Mouse (Mus musculus): Measurements from ENCODE around the gene Pvr. TPM values are rescaled to one million over a fixed set of nuclear protein-coding genes. Genes with fewer than 3 reads are reported as not detected.

Gene Pvr
- polyA plus RNA-seq, 1 experiment from 2014 or later = 10.8 TPM

DNA sequence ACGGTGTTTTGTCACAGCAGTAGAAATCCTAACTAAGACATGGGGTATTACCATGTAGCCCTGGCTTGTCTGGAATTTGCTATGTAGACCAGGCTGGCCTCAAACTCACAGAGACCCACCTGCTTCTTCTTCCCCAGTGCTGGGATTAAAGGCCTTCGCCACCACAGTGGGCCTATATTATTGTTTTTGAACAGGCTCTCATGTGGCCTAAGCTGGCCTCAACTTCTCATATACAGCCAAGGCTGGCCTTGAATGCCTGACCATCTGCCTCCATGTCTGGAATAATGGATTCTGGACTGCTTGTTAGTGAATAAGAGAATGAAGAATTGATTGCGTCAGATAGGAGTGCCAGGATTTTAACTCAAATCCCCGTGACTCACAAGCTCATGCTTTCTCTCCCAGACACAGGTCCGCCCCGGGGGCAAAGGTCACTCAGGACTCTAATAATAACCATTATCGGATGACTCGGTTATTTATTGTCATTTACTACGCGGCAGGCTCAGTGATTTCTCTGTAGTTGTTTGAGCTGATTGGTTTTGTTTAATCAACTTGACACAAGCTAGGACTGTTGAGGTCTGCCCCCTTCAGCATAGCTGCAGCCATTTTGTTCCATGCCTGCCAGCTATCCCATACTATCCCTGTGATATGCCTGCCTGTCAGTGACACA is 31.5 kb upstream of the Pvr start:
- whole genome bisulfite sequencing = 73% methylated on average over 10 of the region's 10 CpGs
- Histone ChIP-seq H3K9ac (ENCODE audit: low read depth, low read length) (no peak overlapping the region), H3K27me3 (ENCODE audit: control insufficient read depth, insufficient read depth, low read length) (no peaks in the 10 kb centered on the region), H3K4me2 (replicated peaks; ENCODE audit: low read depth, low read length) (no peak overlapping the region), H3K27ac (ENCODE audit: low read depth, low read length) (no peak overlapping the region), H3K36me3 (ENCODE audit: control insufficient read depth, insufficient read depth, low read length) (no peaks in the 10 kb centered on the region), H3K4me1 (ENCODE audit: control insufficient read depth, insufficient read depth, low read length) (0 out of 2 replicates have a peak, but pooled peaks cover 5% of the 10 kb centered on the region), H3K4me3 (ENCODE audit: low read length) (no peak overlapping the region), H3K9me3 (ENCODE audit: control insufficient read depth, low read length) (no peaks in the 10 kb centered on the region)
- no peak for ATAC-seq (ENCODE audit: low FRiP score, low TSS enrichment)

DNA sequence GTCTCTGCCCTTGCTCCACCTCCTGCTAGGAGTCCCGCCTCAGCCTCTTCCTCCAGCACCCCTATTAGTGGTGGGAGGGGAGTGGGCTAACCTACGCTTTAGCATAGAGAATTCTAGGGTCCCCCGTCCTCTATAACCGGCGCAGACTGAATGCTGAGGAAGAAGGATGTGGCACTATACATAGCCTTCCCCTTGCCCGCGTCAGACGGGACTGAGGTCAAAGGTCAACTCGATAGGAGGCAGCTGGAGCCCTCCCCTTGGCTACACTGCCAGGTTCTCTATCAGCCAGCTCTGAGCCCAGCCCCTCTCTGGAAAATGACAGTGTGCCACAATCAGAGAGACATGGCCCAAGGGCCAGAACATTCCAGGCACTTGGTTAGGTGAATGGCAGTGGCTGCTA is 29.6 kb upstream of the Pvr start, which contains the start of gene Igsf23:
TSS of gene Igsf23 (minus strand) at position 168 of the 400 bp plus-strand sequence.
- H3K9ac ChIP-seq (ENCODE audit: low read depth, low read length) = no peak within 1 kb of the TSS
- no peaks in the 10 kb centered on the region for H3K9me3 ChIP-seq (ENCODE audit: control insufficient read depth, low read length)
- H3K4me1 ChIP-seq (ENCODE audit: control insufficient read depth, insufficient read depth, low read length) = 0 out of 2 replicates have a peak, but pooled peaks cover 5% of the 10 kb centered on the region
- H3K36me3 ChIP-seq (ENCODE audit: control insufficient read depth, insufficient read depth, low read length) = no peaks in the 10 kb centered on the region
- H3K4me2 ChIP-seq (replicated peaks; ENCODE audit: low read depth, low read length) = no peak within 1 kb of the TSS
- no peak for ATAC-seq (ENCODE audit: low FRiP score, low TSS enrichment)
- no peak within 1 kb of the TSS for H3K4me3 ChIP-seq (ENCODE audit: low read length)
- H3K27ac ChIP-seq (ENCODE audit: low read depth, low read length) = no peak within 1 kb of the TSS
- H3K27me3 ChIP-seq (ENCODE audit: control insufficient read depth, insufficient read depth, low read length) = no peaks in the 10 kb centered on the region
- 52% methylated on average over 9 of the region's 9 CpGs for WGBS

DNA sequence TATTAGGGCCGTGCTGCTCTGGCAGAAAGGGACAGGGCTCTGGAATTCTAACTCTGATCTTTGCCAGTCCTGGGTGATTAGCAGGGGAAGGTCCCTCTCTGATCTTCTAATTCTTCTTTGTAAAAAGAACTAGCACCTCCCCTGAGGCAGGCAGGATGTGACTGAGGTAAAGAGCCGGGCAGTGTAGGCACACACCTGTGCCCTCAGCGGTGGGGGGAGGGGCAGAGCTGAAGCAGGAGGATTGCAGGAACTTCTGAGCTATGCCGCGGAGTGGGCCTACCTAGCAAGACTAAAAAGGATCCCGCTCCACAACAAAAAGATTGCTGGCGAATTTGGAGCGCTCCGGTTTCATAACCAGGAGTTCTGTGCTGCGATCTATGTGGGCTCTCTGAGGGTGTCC is 29.0 kb upstream of the Pvr start:
- H3K9me3 ChIP-seq (ENCODE audit: control insufficient read depth, low read length) = no peaks in the 10 kb centered on the region
- H3K4me2 ChIP-seq (replicated peaks; ENCODE audit: low read depth, low read length) = no peak overlapping the region
- no peaks in the 10 kb centered on the region for H3K36me3 ChIP-seq (ENCODE audit: control insufficient read depth, insufficient read depth, low read length)
- 0 out of 2 replicates have a peak, but pooled peaks cover 5% of the 10 kb centered on the region for H3K4me1 ChIP-seq (ENCODE audit: control insufficient read depth, insufficient read depth, low read length)
- 47% methylated on average over 10 of the region's 10 CpGs for WGBS
- no peak overlapping the region for H3K27ac ChIP-seq (ENCODE audit: low read depth, low read length)
- no peaks in the 10 kb centered on the region for H3K27me3 ChIP-seq (ENCODE audit: control insufficient read depth, insufficient read depth, low read length)
- ATAC-seq (ENCODE audit: low FRiP score, low TSS enrichment) = no peak
- H3K4me3 ChIP-seq (ENCODE audit: low read length) = no peak overlapping the region
- H3K9ac ChIP-seq (ENCODE audit: low read depth, low read length) = no peak overlapping the region

GRCm38 (mm10) chr7:19948956-19949355 is 28.0 kb upstream of the Pvr start:
- Histone ChIP-seq H3K9ac (ENCODE audit: low read depth, low read length) (no peak overlapping the region), H3K27me3 (ENCODE audit: control insufficient read depth, insufficient read depth, low read length) (no peaks in the 10 kb centered on the region), H3K9me3 (ENCODE audit: control insufficient read depth, low read length) (no peaks in the 10 kb centered on the region), H3K4me1 (ENCODE audit: control insufficient read depth, insufficient read depth, low read length) (0 out of 2 replicates have a peak, but pooled peaks cover 5% of the 10 kb centered on the region), H3K4me3 (ENCODE audit: low read length) (no peak overlapping the region), H3K27ac (ENCODE audit: low read depth, low read length) (no peak overlapping the region), H3K4me2 (replicated peaks; ENCODE audit: low read depth, low read length) (no peak overlapping the region), H3K36me3 (ENCODE audit: control insufficient read depth, insufficient read depth, low read length) (no peaks in the 10 kb centered on the region)
- no peak for ATAC-seq (ENCODE audit: low FRiP score, low TSS enrichment)
- 79% methylated on average over 12 of the region's 12 CpGs for WGBS

DNA sequence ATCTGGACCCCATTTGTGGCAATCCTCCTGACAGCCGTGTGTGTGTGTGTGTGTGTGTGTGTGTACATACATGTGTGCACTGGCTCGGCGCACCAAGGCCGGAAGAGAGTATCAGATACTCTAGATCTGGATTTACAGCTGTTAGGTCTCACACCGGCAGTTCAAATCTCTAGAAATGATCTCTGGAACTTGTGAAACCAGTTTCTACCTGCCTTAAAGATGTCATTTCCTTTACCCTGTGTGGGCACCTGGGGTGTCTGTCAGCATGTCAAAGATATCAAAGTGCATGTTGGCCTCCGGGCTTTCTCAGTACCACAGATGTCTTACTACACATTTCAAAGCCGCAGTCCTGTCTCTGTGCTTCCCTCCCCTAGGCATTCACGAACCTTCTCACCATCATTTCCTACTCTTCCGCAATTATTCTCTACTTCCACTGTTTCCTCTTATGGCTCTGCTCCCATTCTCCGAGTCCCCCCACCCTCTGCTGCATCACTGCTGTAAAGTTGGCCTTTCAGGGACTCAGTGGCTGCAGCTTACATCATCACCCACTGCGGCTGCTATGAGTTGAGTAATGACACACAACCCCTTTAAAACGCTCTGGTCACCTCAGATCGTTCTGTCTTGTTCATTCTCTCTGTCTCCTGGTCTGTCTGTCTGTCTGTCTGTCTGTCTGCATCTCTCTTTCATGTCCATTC is 25.0 kb upstream of the Pvr start:
- 80% methylated on average over 13 of the region's 13 CpGs for WGBS
- no peak overlapping the region for H3K9ac ChIP-seq (ENCODE audit: low read depth, low read length)
- H3K4me2 ChIP-seq (replicated peaks; ENCODE audit: low read depth, low read length) = no peak overlapping the region
- H3K4me1 ChIP-seq (ENCODE audit: control insufficient read depth, insufficient read depth, low read length) = no peaks in the 10 kb centered on the region
- H3K4me3 ChIP-seq (ENCODE audit: low read length) = no peak overlapping the region
- no peaks in the 10 kb centered on the region for H3K36me3 ChIP-seq (ENCODE audit: control insufficient read depth, insufficient read depth, low read length)
- no peak for ATAC-seq (ENCODE audit: low FRiP score, low TSS enrichment)
- H3K27ac ChIP-seq (ENCODE audit: low read depth, low read length) = no peak overlapping the region
- H3K9me3 ChIP-seq (ENCODE audit: control insufficient read depth, low read length) = no peaks in the 10 kb centered on the region
- H3K27me3 ChIP-seq (ENCODE audit: control insufficient read depth, insufficient read depth, low read length) = no peaks in the 10 kb centered on the region

DNA sequence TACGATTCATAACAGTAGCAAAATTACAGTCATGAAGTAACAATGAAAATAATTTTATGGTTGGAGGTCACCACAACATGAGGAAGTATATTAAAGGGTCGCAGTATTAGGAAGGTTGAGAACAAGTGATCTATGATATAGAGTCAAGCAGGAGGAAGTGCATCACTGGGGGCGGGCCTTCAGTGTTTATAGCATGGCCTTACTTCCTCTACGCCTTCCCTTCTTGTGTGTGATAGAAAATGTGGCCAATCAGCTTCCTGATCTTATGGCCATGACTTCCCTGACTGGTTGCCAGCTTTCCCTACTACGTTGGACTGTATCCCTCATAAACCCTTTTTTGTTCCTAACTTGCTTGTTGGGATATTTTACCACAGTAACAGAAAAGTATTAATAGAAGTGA is 24.2 kb upstream of the Pvr start:
- 87% methylated on average over 5 of the region's 5 CpGs for WGBS
- no peaks in the 10 kb centered on the region for H3K9me3 ChIP-seq (ENCODE audit: control insufficient read depth, low read length)
- ATAC-seq (ENCODE audit: low FRiP score, low TSS enrichment) = no peak

GRCm38 (mm10) chr7:19944709-19945108 is 23.7 kb upstream of the Pvr start:
- ATAC-seq (ENCODE audit: low FRiP score, low TSS enrichment) = no peak
- Histone ChIP-seq H3K27me3 (ENCODE audit: control insufficient read depth, insufficient read depth, low read length) (no peaks in the 10 kb centered on the region), H3K4me2 (replicated peaks; ENCODE audit: low read depth, low read length) (no peak overlapping the region), H3K4me3 (ENCODE audit: low read length) (no peak overlapping the region), H3K9me3 (ENCODE audit: control insufficient read depth, low read length) (no peaks in the 10 kb centered on the region), H3K4me1 (ENCODE audit: control insufficient read depth, insufficient read depth, low read length) (no peaks in the 10 kb centered on the region), H3K9ac (ENCODE audit: low read depth, low read length) (no peak overlapping the region), H3K36me3 (ENCODE audit: control insufficient read depth, insufficient read depth, low read length) (no peaks in the 10 kb centered on the region), H3K27ac (ENCODE audit: low read depth, low read length) (no peak overlapping the region)
- 91% methylated on average over 8 of the region's 8 CpGs for WGBS

More for the DNA sequence above, 24.2 kb upstream of the Pvr start:
- H3K4me1 ChIP-seq (ENCODE audit: control insufficient read depth, insufficient read depth, low read length) = no peaks in the 10 kb centered on the region
- H3K4me2 ChIP-seq (replicated peaks; ENCODE audit: low read depth, low read length) = no peak overlapping the region
- no peak overlapping the region for H3K4me3 ChIP-seq (ENCODE audit: low read length)
- no peak overlapping the region for H3K27ac ChIP-seq (ENCODE audit: low read depth, low read length)
- no peaks in the 10 kb centered on the region for H3K27me3 ChIP-seq (ENCODE audit: control insufficient read depth, insufficient read depth, low read length)
- no peak overlapping the region for H3K9ac ChIP-seq (ENCODE audit: low read depth, low read length)
- no peaks in the 10 kb centered on the region for H3K36me3 ChIP-seq (ENCODE audit: control insufficient read depth, insufficient read depth, low read length)

- Histone ChIP-seq H3K9me3 (ENCODE audit: control insufficient read depth, low read length) (no peaks in the 10 kb centered on the region), H3K36me3 (ENCODE audit: control insufficient read depth, insufficient read depth, low read length) (no peaks in the 10 kb centered on the region), H3K9ac (ENCODE audit: low read depth, low read length) (no peak overlapping the region), H3K4me3 (ENCODE audit: low read length) (no peak overlapping the region), H3K27me3 (ENCODE audit: control insufficient read depth, insufficient read depth, low read length) (no peaks in the 10 kb centered on the region), H3K27ac (ENCODE audit: low read depth, low read length) (no peak overlapping the region), H3K4me1 (ENCODE audit: control insufficient read depth, insufficient read depth, low read length) (no peaks in the 10 kb centered on the region), H3K4me2 (replicated peaks; ENCODE audit: low read depth, low read length) (no peak overlapping the region)
- 16% methylated on average over 4 of the region's 6 CpGs for WGBS
- no peak for ATAC-seq (ENCODE audit: low FRiP score, low TSS enrichment)
These were observed 19.3 kb upstream of the Pvr start for GRCm38 (mm10) chr7:19940256-19940655.

- Histone ChIP-seq H3K9ac (ENCODE audit: low read depth, low read length) (no peak overlapping the region), H3K9me3 (ENCODE audit: control insufficient read depth, low read length) (no peaks in the 10 kb centered on the region), H3K4me2 (replicated peaks; ENCODE audit: low read depth, low read length) (no peak overlapping the region), H3K4me3 (ENCODE audit: low read length) (no peak overlapping the region), H3K4me1 (ENCODE audit: control insufficient read depth, insufficient read depth, low read length) (no peaks in the 10 kb centered on the region), H3K36me3 (ENCODE audit: control insufficient read depth, insufficient read depth, low read length) (no peaks in the 10 kb centered on the region), H3K27me3 (ENCODE audit: control insufficient read depth, insufficient read depth, low read length) (no peaks in the 10 kb centered on the region), H3K27ac (ENCODE audit: low read depth, low read length) (no peak overlapping the region)
- 62% methylated on average over 10 of the region's 12 CpGs for WGBS
- no peak for ATAC-seq (ENCODE audit: low FRiP score, low TSS enrichment)
These were observed 18.7 kb upstream of the Pvr start for GRCm38 (mm10) chr7:19939555-19940235.

All from kidney, embryonic 14.5 days (tissue).